Mouse (Mus musculus) testis, postnatal 10 days (tissue): ENCODE measurements around the gene Gm47996.
"Not testable (repeated sequence)": the region's sequence is repeated elsewhere in the genome, so short reads cannot be mapped to it uniquely, and the experiment has no call there.

Experiments used
- DNase-seq: peaks from one replicate; pipeline ENCODE4 v3.0.0; 2021; ENCODE audit warnings: low spot score

Gene Gm47996

DNA sequence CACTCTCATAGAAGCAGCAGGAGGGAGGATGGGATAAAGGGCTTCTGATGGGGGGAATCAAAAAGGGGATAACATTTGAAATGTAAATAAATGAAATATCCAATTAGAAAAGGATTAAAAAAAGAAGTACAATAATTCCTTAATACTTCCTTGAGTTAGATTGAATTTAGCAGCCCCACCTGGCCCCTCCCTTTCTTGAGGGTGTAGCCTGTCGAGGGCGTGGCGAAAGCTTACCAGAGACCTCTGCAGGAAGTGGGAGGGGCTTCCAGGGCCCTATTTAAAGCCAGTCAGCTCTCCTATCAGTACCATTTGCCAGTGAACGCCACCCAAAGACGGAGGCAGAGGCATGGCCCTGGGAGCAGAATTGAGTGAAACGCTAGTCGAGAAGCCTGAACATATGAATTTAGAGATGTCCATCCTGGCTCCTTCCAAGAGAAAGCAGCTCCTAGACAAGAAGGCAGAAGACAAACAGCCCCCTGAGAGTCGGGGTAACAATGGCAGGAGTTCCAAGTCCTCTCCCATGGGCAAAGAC, at the start of gene Gm47996:
Gene Gm47996, plus strand, starts transcription at position 308 of the 532 bp plus-strand sequence.
- DNase-seq = not testable (repeated sequence)

DNA sequence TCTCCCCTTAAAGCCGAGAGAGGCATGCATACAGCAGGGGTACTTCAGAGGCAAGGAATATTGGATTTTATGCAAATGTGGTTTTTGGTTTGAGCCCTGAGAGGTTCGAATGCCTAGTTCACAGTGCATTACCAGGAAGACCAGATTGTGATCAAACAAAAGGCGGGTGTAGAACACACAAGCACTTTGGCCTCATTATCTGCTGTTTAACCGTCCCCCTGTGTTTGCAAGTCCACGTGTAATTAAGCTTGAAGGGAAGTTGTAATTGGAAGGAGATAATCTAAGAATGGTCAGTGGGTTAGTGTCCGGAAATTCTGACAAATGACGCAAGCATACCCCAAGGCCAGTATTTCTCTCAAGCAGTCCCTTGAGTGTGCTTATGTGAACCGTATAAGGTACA, 43.9 kb upstream of the Gm47996 start:
- DNase-seq = no peak

DNA sequence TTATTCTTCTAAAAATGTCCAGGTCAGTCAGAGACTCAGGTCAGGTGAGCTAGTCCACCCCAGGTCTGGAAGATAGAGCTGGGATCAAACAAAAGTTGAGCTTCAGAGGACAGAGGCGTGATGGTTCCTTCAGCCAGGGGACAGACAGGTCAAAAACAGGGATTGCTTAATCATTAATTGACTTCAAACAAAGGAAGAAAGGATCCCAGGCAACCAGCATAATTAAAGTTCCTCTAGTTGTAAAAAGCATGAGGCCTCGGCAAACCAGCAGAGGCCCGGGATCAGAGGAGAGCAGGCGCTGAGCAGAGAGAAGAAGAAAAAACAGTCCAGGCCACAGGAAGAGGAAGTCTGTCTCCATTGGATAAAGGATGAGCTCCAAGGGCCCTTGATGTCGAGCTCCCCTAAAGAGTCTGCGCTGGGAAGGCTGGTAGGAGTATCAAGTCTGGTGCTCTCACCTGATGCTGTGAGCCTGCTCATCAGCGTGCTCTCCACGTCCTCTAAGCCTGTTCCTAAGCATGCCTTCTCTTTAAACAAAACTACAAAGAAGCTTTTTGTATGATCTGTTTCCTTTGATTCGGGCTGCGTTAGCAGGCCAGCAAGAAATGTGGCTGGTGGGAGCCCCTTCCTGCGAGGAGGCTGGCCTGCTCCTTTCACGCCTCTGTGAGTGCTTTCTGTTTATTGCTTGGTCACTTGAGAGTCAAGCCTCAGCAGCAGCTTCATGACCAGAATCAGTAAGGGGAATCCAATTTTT, 42.5 kb upstream of the Gm47996 start:
- no peak for DNase-seq

DNA sequence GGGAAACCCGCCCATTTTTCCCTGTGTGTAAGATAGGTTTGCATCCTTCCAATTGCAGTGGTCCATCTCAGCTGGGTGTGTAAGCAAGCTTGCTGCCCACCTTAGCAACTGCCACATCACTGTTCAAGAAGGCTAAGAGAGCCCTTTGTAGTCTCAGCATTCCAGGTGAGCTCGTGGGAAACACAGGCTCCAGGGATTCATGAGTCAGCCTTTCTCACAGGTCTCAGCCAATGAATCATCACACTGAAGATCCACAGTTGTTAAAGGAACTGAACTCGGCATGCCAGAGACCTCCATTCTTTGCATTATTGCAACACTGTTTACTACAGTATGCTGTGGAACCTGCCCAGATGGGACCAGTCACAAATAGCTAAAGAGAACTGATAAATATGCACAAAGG, 41.3 kb upstream of the Gm47996 start:
- DNase-seq = no peak

DNA sequence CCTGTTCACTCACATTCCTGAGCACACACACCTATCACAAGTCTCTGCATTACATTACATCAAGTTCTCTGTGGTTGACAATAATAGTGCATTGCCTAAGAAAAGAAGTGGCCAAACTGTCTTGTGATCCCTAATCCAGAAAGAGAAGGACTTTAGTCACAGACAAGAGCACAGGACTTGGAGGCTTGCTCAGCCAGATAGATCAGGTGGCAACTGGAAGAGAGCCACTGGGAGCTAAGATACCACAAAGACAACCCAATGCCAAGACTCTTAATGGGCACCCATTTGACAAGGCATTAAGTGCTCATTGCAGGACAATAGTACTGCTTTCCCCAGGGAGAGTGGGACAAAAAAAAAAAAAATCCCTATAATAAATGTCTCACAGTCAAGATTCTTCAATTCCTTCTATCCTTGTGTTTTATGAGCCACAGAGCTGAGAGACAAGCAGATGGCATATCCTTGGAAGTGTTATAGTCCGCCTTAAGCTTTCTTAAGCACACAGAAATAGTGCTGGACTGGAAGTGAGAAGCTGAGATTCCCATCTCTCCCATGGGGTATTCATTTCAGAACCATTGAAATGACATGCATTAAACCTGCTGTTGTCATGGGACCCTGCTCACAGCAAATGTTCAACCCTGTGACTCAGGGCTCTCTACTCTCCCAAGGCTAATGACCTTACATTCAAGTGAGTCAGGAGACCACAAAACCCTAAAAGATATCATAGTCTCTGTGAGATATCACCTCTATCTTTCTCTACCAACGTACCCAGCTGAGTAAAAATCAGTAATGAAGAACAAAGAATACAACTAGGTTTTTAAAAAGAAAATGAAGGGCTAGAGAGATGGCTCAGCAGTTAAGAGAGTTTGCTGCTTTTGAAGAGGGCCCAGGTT, 38.1 kb upstream of the Gm47996 start:
- DNase-seq = no peak

DNA sequence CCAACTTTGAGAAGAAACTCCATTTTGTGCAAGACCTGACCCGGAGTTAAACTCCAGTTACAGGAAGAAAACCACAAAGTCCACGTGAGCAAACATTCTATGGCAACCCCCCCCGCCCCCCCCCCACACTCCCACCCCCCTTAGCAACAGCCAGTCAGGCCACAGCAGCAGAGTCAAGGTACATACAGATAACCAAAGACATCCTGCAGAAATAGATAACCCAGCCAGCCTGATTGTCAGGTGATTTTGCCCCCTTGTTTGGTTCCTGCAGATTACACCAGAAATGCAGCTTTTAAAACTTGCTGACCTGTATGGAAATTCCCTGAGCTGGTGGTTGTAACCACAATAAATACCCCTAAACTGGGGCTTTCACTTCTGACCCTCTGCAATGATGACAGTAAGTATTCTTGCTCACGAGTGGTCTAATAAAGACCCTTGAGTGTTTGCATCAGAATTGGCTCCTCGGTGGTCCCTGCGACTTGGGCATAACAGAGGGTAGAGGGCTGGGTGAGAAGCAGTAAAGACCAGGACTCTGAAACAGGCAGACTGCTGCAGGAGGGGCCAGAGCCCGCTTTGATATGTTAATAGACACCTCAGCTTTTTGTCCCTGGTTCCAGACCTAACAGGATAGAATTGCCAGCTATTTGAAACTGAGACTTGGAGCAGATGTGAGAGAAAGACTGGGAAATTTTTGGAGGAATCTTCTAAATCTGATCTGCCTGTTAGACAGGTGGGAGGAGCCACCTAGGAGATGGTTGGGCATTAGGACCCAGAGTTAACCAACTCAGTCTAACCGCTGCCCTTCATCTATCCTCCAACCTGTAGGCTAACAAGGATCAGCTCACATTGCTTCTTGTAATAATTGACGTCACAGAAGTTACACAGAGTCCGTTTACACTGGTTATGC, 32.6 kb upstream of the Gm47996 start:
- no peak for DNase-seq

DNA sequence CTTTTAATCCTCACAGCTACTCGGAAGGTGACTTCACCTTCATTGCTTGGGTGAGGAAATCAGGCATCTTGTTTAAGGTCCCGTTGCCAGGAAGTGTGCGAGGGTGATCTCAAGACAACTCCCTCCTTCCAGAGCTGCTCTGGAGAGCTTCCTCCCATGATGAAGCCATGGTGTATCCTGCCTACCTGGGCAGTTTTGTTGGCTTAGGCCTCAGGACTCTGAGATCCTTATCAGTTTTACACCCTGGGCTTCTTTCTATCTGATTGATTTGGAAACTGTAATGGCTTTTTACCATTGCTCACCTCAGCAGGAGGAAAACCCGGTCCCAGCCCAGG, 32.0 kb upstream of the Gm47996 start:
- no peak for DNase-seq

DNA sequence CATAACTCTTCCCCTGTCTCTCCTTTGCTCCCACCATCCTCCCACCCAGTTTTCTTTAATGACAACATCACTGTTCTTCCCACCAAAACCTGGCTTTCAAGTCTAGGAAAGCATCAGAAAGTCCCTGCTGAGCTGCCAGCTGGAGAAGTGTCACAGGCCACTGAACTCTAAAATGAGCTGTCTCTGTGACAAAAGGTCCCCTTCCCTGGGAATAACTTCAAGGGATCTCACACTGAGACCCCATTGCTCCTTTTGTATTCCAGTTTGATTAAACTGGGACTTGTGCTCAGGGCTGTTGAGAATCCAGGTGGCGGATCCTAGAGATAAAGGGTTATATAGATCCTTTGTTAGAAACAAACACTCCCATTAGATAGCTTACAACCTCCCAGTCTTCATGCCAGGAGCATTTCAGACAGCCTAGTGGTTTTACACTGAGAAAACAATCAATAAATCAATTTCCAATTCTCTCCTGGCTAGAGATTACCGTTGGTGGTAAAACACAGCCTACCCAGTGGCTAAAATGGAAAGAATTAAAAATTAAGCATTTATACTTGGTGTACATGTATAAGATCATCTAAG, 31.3 kb upstream of the Gm47996 start:
- DNase-seq = no peak

DNA sequence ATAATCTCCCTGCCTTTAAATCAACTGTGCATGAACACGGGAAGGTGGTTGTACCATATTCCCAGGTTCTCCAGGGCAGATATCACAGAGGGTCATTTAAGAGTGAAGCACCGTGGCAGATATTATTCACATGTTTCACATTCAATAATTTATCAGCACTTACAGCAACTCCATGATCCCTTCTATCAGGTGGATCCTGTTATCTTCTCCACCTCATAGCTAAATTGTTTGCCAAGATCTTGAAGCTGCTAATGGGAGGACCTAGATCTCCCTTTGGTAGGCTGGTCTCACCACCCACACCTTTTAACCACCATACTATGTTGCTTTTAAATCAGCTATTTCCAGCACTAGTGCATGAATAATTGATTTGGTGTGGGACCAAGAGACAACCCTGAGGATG, 29.8 kb upstream of the Gm47996 start:
- no peak for DNase-seq

DNA sequence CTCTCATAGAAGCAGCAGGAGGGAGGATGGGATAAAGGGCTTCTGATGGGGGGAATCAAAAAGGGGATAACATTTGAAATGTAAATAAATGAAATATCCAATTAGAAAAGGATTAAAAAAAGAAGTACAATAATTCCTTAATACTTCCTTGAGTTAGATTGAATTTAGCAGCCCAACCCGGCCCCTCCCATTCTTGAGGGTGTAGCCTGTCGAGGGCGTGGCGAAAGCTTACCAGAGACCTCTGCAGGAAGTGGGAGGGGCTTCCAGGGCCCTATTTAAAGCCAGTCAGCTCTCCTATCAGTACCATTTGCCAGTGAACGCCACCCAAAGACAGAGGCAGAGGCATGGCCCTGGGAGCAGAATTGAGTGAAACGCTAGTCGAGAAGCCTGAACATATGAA, 27.7 kb upstream of the Gm47996 start, which contains the start of gene Gm47985:
Gene Gm47985, plus strand, starts transcription at position 272 of the 400 bp plus-strand sequence.
- DNase-seq = not testable (repeated sequence)

DNA sequence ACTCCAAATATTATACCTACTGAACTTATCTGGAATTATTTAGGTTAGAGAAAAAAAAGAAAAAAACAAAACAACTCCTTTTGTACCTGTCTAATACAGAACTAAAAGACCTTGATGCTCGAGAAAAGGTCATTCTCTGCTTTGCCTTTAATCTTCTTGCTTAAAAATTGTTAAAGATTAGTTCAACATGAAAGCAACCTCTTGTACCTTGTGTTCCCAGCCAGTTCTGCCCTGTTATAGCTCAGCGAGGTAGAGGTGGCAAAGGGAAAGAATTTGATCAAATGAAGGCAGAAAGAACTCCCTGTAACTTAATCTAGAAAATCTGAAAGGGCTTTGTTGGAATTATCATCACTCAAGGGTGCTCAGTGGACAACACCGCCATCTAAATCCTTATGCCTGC, 23.7 kb upstream of the Gm47996 start:
- DNase-seq = not testable (repeated sequence)

DNA sequence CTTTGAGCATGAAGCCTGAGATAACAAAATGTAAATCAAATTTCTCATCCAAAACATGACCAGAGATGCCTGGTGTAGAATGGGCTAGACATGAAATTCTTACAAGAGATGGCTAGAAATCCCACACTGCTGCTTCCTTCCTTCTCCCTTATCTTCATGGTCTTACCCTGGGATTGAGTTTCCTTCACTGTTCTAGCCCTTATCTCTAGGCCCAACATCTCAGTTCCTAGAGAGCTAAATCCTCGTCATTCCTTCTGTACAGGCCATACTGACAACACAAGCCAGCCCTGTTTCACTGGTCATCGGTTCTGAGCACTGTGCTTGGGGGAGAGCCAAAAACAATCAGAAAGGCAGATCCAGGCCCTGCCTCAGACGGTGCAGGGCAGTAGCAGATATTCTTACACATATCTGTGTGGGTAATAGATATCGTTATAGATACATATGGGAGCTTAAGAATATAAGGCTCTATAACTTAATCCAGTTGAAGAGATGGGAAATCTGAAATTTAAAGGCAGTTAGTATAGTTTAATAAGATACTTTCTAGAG, 23.0 kb upstream of the Gm47996 start:
- not testable (repeated sequence) for DNase-seq

DNA sequence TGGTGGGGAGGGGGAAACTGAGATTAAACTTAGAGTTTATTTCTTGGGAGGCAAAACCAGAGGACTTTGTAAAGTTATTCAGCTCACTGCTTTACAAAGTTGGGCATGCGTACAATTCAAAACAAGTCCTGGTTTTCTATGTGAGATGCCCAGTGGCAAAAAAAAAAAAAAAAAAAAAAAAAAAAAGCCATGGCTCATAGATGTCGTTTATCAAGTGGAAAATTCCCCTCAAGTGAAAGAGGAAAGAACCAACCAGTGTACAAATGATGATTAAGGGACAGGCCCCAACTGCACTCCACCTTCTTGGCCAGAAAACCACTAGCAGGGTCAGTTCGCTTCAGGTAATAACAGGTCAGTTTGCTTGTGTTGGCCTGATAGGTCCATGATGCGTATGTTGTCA, 21.5 kb upstream of the Gm47996 start:
- no peak for DNase-seq

DNA sequence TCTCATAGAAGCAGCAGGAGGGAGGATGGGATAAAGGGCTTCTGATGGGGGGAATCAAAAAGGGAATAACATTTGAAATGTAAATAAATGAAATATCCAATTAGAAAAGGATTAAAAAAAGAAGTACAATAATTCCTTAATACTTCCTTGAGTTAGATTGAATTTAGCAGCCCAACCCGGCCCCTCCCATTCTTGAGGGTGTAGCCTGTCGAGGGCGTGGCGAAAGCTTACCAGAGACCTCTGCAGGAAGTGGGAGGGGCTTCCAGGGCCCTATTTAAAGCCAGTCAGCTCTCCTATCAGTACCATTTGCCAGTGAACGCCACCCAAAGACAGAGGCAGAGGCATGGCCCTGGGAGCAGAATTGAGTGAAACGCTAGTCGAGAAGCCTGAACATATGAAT, 17.9 kb upstream of the Gm47996 start, which contains the start of gene Gm8947:
Gene Gm8947, plus strand, starts transcription at position 302 of the 400 bp plus-strand sequence.
- DNase-seq = not testable (repeated sequence)

DNA sequence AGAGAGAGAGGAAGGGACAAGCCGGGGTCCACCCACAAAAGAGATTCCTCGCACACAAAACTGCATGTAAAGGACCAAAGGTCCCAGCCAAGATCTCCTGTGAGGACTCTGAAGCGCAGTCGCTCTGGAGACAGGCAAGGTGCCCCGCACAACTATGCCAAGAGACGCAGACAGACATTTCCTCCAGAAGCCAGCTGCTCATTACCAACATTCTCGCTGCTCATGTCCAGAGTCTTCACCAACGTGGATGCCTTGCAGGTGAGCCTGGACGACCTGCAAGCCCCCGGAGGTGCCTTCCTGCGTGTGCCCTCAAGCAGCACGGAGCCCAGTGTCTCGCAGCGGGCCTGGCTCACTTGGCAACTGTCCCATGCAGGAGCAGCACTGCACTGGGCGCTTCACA, 17.2 kb upstream of the Gm47996 start:
- not testable (repeated sequence) for DNase-seq

DNA sequence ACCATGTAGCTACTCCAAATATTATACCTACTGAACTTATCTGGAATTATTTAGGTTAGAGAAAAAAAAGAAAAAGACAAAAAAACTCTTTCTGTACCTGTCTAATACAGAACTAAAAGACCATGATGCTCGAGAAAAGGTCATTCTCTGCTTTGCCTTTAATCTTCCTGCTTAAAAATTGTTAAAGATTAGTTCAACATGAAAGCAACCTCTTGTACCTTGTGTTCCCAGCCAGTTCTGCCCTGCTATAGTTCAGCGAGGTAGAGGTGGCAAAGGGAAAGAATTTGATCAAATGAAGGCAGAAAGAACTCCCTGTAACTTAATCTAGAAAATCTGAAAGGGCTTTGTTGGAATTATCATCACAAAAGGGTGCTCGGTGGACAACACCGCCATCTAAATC, 13.9 kb upstream of the Gm47996 start:
- DNase-seq = not testable (repeated sequence)

DNA sequence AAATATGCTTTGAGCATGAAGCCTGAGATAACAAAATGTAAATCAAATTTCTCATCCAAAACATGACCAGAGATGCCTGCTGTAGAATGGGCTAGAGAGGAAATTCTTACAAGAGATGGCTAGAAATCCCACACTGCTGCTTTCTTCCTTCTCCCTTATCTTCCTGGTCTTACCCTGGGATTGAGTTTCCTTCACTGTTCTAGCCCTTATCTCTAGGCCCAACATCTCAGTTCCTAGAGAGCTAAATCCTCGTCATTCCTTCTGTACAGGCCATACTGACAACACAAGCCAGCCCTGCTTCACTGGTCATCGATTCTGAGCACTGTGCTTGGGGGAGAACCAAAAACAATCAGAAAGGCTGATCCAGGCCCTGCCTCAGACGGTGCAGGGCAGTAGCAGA, 13.2 kb upstream of the Gm47996 start:
- DNase-seq = not testable (repeated sequence)

DNA sequence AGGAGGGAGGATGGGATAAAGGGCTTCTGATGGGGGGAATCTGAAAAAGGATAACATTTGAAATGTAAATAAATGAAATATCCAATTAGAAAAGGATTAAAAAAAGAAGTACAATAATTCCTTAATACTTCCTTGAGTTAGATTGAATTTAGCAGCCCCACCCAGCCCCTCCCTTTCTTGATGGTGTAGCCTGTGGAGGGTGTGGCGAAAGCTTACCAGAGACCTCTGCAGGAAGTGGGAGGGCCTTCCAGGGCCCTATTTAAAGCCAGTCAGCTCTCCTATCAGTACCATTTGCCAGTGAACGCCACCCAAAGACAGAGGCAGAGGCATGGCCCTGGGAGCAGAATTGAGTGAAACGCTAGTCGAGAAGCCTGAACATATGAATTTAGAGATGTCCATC, 11.8 kb upstream of the Gm47996 start, which contains the start of gene Gm47995:
Gene Gm47995, plus strand, starts transcription at position 329 of the 400 bp plus-strand sequence.
- DNase-seq = not testable (repeated sequence)

DNA sequence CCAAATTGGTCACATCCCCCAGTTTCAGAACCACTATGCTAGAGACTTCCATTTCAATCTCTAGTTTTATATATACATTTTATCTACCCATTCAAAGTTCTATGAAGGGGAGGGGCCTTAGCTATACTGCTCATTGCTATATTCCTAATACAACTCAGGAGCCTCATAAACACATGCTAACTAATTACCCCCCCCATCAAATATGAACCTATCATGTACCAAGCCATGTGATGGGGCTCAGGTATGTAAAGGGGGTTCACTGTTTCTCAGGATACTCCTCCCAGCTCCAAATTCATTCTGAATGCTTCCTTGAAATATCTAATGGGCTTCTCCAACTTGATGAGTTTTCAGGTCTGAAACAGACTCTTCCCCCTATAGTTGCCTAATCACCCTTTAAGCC, 9.3 kb upstream of the Gm47996 start:
- not testable (repeated sequence) for DNase-seq

DNA sequence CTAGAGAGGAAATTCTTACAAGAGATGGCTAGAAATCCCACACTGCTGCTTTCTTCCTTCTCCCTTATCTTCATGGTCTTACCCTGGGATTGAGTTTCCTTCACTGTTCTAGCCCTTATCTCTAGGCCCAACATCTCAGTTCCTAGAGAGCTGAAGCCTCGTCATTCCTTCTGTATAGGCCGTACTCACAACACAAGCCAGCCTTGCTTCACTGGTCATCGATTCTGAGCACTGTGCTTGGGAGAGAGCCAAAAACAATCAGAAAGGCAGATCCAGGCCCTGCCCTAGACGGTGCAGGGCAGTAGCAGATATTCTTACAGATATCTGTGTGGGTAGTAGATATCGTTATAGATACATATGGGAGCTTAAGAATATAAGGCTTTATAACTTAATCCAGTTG, 7.2 kb upstream of the Gm47996 start:
- not testable (repeated sequence) for DNase-seq

DNA sequence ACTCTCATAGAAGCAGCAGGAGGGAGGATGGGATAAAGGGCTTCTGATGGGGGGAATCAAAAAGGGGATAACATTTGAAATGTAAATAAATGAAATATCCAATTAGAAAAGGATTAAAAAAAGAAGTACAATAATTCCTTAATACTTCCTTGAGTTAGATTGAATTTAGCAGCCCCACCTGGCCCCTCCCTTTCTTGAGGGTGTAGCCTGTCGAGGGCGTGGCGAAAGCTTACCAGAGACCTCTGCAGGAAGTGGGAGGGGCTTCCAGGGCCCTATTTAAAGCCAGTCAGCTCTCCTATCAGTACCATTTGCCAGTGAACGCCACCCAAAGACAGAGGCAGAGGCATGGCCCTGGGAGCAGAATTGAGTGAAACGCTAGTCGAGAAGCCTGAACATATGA, 6.1 kb upstream of the Gm47996 start, which contains the start of gene 3110040M04Rik:
Gene 3110040M04Rik, plus strand, starts transcription at position 304 of the 400 bp plus-strand sequence.
- not testable (repeated sequence) for DNase-seq
